Mouse (Mus musculus) E14TG2a.4 (cell line): Measurements from ENCODE around the gene Vmac.

Experiments used
- CTCF ChIP-seq: conservative IDR thresholded peaks from 2 replicates; pipeline ENCODE4 v1.5.1; 2014; ENCODE audit warnings: low read length
- POU5F1 ChIP-seq: IDR thresholded peaks from 2 replicates; pipeline ENCODE4 v1.6.1; 2014; ENCODE audit warnings: low read length, borderline replicate concordance

DNA sequence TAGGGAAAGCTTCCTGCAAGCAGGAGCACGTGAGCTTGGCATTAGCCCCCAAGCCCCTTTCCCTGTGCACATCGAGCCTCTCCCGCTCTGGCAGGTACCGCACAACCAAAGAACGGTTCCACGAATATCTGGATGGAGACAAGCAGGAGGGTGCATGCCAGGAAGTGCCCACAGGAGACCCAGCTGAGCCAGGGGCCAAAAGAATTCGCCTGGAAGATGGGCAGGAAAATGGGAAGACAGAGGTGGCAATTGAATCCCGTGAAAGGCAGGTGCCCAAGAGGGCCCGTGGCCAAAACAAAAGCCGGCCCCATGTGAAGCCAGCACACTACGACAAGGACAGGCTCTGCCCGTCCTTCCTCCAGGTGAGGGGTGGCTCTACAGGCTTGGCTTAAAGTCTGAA is 47.6 kb upstream of the Vmac start:
- TF ChIP-seq CTCF = no peak
- no peak for TF ChIP-seq POU5F1
